Mouse (Mus musculus) frontal cortex, postnatal 36 days (tissue): Measurements from ENCODE around the gene Exoc6b.
A peak's percentile ranks its signal among the peaks of the same experiment; 100 is the strongest.
"Not testable (repeated sequence)": the region's sequence is repeated elsewhere in the genome, so short reads cannot be mapped to it uniquely, and the experiment has no call there.

Experiments
- DNase-seq, 2 experiments: peaks; one replicate each; pipeline ENCODE4 v3.0.0; 2022; ENCODE audit warnings: low spot score in 2 of 2

Exoc6b gene

GRCm38 (mm10) chr6:85069023-85069985 is at the start of gene Exoc6b:
TSS of gene Exoc6b (minus strand) at chr6:85069513.
- peak; percentile 90 to 91 for DNase-seq

DNA sequence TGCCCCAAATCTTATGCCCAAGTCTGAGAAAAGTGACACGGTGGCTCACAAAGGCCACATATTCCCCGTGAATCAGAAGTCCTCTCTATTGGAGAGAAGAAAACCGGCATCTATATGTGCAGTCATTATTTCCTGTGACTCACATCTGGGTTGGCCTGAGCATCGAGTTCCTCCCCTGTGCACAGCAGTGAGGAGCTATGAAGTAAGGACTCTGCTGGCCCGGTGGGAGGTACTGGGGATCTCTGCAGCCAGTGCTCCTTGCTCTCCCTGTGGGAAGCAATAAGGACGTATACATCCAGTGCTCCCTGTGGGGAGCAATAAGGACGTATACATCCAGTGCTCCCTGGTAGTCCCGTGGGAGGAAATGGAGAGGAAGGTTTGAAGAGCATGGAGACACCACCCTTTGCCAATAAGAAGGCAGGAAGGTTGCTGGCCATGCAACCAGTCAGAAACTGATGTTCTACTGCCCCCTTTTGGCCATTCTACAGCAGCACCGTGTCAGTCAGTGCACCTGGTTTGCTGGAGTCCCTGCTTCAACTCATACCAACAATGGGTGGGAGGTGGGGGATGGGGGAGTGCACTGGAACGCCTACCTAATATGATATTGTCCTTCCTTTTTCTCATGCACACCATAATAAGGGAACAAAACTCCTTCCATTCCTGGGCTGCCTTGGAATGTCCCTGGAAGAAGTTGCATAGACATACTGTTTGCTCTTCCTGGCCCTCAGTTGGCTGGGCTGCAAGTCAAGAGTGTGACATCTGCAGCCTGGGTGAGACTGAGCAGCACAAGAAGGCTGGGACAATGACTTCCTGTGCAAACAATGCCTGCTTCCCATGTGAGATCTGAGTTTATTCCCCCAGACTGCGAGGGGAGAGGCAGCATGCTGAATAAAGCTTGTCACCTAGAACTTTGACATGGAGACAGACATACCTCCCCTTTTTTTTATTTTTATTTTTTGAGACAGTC is 48.5 kb upstream of the Exoc6b start:
- DNase-seq: peak; percentile 42 to 64

DNA sequence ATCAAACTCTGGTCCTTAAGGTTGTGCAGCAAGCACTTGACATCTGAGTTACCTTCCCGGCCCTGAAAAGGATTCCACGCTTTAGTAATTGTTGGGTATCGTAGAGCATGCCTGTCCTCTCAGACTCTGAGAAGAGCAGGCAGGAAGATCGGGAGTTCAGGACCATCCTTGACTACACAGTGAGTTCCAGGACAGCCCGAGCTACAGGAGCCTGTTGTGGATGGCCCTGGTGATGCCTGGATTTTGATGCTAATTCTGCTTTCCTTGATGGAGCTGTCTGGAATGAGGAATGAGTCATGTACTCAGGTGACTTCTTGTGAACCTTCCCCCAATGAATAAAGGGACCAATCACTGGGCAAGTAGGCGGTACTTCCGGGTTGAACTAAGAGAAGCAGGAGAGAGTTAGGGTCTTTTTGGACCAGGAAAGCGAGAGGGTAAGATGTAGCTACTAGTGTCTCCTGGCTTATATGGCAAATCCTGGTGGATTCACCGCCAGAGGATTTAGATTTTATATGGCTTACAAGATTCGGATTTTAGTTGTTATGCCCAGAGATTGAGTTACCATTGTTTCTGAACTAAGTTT is 35.8 kb upstream of the Exoc6b start:
- DNase-seq: no peak

GRCm38 (mm10) chr6:85103321-85103720 is 34.0 kb upstream of the Exoc6b start:
- no peak for DNase-seq

DNA sequence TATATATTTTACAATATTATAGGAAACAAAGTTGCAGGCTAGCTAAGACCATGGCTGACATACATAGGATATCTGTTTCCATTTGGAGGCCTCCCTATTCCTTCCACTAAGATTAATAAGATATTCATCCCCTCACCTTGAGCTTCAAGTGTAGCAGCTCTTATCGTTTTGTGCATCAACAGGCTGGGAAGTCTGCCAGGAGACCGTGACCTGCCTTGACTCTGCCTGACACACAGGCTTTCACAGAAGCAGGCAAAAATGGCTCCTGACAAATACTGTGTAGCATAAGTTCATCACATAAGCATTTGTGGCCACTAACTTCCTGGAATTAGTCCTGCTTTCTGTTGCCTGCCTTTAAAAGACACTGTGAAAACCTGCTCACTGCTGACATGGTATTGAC is 27.1 kb upstream of the Exoc6b start:
- DNase-seq: no peak

DNA sequence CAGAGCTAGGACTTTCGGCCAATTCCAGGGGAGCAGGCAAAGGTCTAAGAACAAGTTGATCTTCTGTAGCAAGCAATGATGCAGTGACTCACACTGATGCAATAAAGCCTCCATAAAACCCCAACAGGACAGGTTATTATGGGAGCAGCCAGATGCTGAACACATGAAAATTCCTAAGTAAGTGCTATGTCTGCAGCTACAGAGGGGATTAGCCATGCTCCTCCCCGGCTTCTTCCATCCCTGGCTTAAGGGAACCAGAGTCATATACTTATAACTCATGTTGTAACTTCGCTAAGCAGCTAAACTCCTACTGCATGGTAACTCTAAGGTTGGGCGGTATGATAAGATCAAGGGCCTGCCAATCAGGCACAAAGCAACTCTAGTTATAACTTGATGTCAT is 18.1 kb upstream of the Exoc6b start:
- no peak for DNase-seq

GRCm38 (mm10) chr6:85086645-85087044 is 17.3 kb upstream of the Exoc6b start:
- DNase-seq: no peak

- not testable (repeated sequence) for DNase-seq
Observed at GRCm38 (mm10) chr6:85076179-85076720, 6.9 kb upstream of the Exoc6b start.

DNA sequence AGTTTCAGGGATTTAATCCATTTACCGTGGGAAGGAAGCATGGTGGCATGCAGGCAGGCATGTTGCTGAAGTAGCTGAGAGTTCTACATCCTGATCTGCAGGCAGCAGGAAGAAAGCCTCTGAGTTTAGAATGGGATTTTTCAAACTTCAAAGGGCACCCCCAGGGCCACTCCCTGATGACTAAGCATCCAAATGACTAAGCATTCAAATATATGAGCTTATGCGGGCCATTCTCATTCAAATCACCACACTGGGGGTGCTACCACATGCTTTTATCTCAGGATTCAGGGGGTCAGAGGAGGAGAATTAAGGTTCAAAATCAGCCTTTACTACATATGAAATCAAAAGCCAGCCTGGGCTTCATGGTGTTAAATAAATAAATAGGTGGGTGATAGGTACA is 5.7 kb upstream of the Exoc6b start:
- no peak for DNase-seq

- peak; percentile 24 to 35 for DNase-seq
Observed at GRCm38 (mm10) chr6:85068322-85069022, 841 bp downstream of the Exoc6b start.

- DNase-seq: no peak
Observed at GRCm38 (mm10) chr6:85057641-85058040, 11.7 kb downstream of the Exoc6b start.

- DNase-seq: no peak
Observed at GRCm38 (mm10) chr6:85051109-85051508, 18.2 kb downstream of the Exoc6b start.

DNA sequence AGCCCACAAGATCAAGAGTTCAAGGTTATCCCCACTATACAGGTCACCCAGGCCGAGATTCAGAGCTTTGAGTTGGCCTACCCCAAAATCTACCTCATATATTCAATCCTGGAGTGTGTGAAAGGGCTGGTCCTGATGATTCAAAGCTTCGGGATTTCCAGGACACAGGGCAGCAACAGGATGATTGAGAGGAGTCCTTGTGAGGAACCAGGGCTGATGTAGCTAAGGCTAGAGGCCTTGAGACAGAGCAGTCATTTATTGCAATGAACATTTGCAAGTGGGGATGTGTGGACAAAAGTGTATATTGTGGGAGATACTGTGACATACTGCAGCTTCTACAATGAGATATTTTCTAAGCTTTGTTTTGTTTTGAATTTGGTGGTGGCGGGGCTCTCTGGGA is 22.8 kb downstream of the Exoc6b start:
- DNase-seq: no peak

- DNase-seq: no peak
Observed at GRCm38 (mm10) chr6:85044621-85045152, 24.6 kb downstream of the Exoc6b start.

DNA sequence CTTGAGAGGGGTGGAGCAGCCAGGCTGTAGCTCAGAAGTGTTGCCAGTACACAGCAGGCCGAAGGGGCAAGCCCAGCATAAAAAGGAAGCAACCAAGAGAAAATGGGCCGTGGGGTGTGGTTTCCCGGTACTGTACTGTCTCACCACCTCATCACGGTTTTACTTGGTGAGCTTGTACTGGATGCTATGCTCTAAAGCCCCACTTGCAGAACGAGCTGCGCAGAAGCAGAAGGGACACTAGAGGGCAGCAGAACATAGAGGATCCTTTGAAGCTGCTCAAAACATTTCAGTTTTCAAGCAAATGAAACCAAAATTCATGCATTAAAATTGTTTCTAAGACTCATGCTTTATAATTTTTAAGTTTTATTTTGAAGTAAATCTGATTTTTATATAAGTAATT is 31.6 kb downstream of the Exoc6b start:
- peak; percentile 60 to 77 for DNase-seq

GRCm38 (mm10) chr6:85029671-85030070 is 39.6 kb downstream of the Exoc6b start:
- no peak for DNase-seq

GRCm38 (mm10) chr6:85024403-85024802 is 44.9 kb downstream of the Exoc6b start:
- DNase-seq: no peak

DNA sequence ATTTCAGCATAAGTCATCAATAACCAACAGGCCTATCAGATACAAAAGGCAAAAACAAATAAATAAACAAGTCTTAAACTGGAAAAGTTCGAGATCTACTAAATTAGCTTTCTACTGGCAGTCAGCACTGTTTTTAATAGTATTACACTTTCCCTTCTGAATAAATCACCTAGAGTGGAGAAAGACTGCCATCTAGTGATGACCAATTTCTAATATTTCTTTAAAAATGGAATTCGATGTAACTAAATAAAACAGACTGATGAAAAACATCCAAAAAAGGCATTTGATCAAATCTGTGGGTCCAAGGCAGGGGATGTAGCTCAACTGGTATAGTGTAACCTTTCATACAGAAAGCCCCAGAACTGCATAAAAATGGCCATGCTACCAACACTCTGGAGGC is 52.3 kb downstream of the Exoc6b start:
- DNase-seq: no peak

GRCm38 (mm10) chr6:85013906-85014305 is 55.4 kb downstream of the Exoc6b start:
- DNase-seq: no peak

GRCm38 (mm10) chr6:85010397-85010796 is 58.9 kb downstream of the Exoc6b start:
- no peak for DNase-seq

GRCm38 (mm10) chr6:84995418-84995817 is 73.9 kb downstream of the Exoc6b start:
- DNase-seq: no peak
